Mouse (Mus musculus): ENCODE measurements around the gene Lpgat1. TPM values are rescaled to one million over a fixed set of nuclear protein-coding genes. Genes with fewer than 3 reads are reported as not detected.

The Lpgat1 gene
- polyA plus RNA-seq, 1 experiment from 2014 or later = 5.3 TPM

GRCm38 (mm10) chr1:191748431-191748830 is 30.8 kb downstream of the Lpgat1 start:
- H3K4me1 ChIP-seq (ENCODE audit: control insufficient read depth, low read depth, low read length) = no peaks in the 10 kb centered on the region
- H3K4me2 ChIP-seq (ENCODE audit: low read depth, low read length) = no peak overlapping the region
- no peak overlapping the region for H3K9ac ChIP-seq (ENCODE audit: low read depth, low read length)
- H3K9me3 ChIP-seq (replicated peaks; ENCODE audit: control insufficient read depth, low read length) = no peaks in the 10 kb centered on the region
- no peaks in the 10 kb centered on the region for H3K27me3 ChIP-seq (ENCODE audit: control insufficient read depth, insufficient read depth, low read depth, low read length)
- H3K4me3 ChIP-seq (ENCODE audit: low read depth, low read length) = no peak overlapping the region
- H3K27ac ChIP-seq (ENCODE audit: low read length) = no peak overlapping the region
- H3K36me3 ChIP-seq (ENCODE audit: control insufficient read depth, insufficient read depth) = no peaks in the 10 kb centered on the region
- 61% methylated on average over 1 of the region's 1 CpGs for WGBS (ENCODE audit: insufficient replicate concordance)
- no peak for ATAC-seq (ENCODE audit: low read depth)

DNA sequence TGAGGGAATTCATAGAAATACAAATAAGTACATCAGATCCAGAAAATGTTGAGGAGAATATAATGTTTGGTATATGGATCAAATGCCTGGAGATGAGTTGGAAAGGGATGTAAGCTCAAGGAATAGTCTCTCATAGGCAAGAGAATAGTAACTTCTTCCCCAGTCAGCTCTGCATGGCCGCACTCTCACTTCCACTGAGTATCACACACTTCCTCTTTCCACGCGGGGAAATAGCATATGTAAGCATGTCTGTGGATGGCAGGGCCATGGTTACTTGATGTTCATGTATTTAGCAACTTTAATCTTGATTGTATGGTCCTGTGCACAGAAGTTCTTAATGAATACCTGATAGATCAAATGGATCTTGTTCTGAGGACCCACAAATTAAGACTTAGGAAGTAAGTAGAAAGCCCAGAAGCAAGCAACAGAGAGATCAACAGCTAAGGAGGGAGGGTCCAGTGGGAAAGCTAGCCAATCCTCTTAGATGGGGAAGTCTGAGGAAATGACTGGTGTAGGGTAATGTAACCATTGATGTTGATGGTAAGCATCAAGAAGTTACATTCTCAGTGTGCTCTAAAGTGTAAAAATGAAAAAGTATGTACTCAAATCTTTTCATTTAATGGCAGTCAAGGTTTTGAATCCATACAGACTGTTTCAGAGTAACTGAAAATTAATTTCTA is 39.0 kb downstream of the Lpgat1 start:
- Histone ChIP-seq H3K4me1 (ENCODE audit: control insufficient read depth, low read depth, low read length) (no peaks in the 10 kb centered on the region), H3K4me2 (ENCODE audit: low read depth, low read length) (no peak overlapping the region), H3K36me3 (ENCODE audit: control insufficient read depth, insufficient read depth) (no peaks in the 10 kb centered on the region; the same call in 1 of the 2 replicates), H3K9ac (ENCODE audit: low read depth, low read length) (no peak overlapping the region), H3K27me3 (ENCODE audit: control insufficient read depth, insufficient read depth, low read depth, low read length) (no peaks in the 10 kb centered on the region), H3K9me3 (replicated peaks; ENCODE audit: control insufficient read depth, low read length) (no peaks in the 10 kb centered on the region), H3K27ac (ENCODE audit: low read length) (no peak overlapping the region), H3K4me3 (ENCODE audit: low read depth, low read length) (no peak overlapping the region)
- WGBS (ENCODE audit: insufficient replicate concordance) = 43% methylated on average over 3 of the region's 3 CpGs
- ATAC-seq (ENCODE audit: low read depth) = no peak

- Histone ChIP-seq H3K36me3 (ENCODE audit: control insufficient read depth, insufficient read depth) (peaks cover 5% of the 10 kb centered on the region), H3K4me2 (ENCODE audit: low read depth, low read length) (no peak overlapping the region), H3K4me1 (ENCODE audit: control insufficient read depth, low read depth, low read length) (no peaks in the 10 kb centered on the region), H3K9me3 (replicated peaks; ENCODE audit: control insufficient read depth, low read length) (no peaks in the 10 kb centered on the region), H3K4me3 (ENCODE audit: low read depth, low read length) (no peak overlapping the region), H3K27me3 (ENCODE audit: control insufficient read depth, insufficient read depth, low read depth, low read length) (no peaks in the 10 kb centered on the region), H3K27ac (ENCODE audit: low read length) (no peak overlapping the region), H3K9ac (ENCODE audit: low read depth, low read length) (no peak overlapping the region)
- WGBS (ENCODE audit: insufficient replicate concordance) = 63% methylated on average over 5 of the region's 5 CpGs
- ATAC-seq (ENCODE audit: low read depth) = no peak
Measured at GRCm38 (mm10) chr1:191774106-191774505, 56.5 kb downstream of the Lpgat1 start.

GRCm38 (mm10) chr1:191775116-191775515 is 57.5 kb downstream of the Lpgat1 start:
- Histone ChIP-seq H3K27me3 (ENCODE audit: control insufficient read depth, insufficient read depth, low read depth, low read length) (no peaks in the 10 kb centered on the region), H3K4me1 (ENCODE audit: control insufficient read depth, low read depth, low read length) (no peaks in the 10 kb centered on the region), H3K36me3 (ENCODE audit: control insufficient read depth, insufficient read depth) (peaks cover 5% of the 10 kb centered on the region), H3K4me2 (ENCODE audit: low read depth, low read length) (no peak overlapping the region), H3K9ac (ENCODE audit: low read depth, low read length) (no peak overlapping the region), H3K27ac (ENCODE audit: low read length) (no peak overlapping the region), H3K4me3 (ENCODE audit: low read depth, low read length) (no peak overlapping the region), H3K9me3 (replicated peaks; ENCODE audit: control insufficient read depth, low read length) (no peaks in the 10 kb centered on the region)
- WGBS (ENCODE audit: insufficient replicate concordance) = 63% methylated on average over 8 of the region's 8 CpGs
- no peak for ATAC-seq (ENCODE audit: low read depth)

DNA sequence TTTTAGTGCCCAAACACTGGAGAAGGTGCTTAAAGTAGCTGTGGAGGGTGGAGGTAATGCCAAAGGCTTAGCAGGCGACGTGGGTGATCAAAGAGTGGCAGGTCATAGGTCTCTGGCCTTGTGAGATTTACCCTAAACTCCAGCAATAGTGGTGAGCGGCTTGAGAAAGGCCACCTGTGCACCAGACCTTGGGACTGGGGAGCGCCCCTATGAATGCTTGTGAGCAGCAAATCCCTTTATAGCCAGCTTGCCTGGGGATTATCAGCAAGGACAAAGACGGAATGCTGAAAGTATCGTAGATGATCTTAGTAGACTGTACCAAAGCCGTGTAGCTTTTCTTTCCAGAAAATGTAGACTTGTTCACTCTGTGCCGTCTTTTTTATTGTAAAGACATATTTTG is 59.9 kb downstream of the Lpgat1 start:
- Histone ChIP-seq H3K27me3 (ENCODE audit: control insufficient read depth, insufficient read depth, low read depth, low read length) (no peaks in the 10 kb centered on the region), H3K4me2 (ENCODE audit: low read depth, low read length) (no peak overlapping the region), H3K9me3 (replicated peaks; ENCODE audit: control insufficient read depth, low read length) (no peaks in the 10 kb centered on the region), H3K27ac (ENCODE audit: low read length) (no peak overlapping the region), H3K36me3 (ENCODE audit: control insufficient read depth, insufficient read depth) (peaks cover 5% of the 10 kb centered on the region), H3K4me1 (ENCODE audit: control insufficient read depth, low read depth, low read length) (no peaks in the 10 kb centered on the region), H3K9ac (ENCODE audit: low read depth, low read length) (no peak overlapping the region), H3K4me3 (ENCODE audit: low read depth, low read length) (no peak overlapping the region)
- no peak for ATAC-seq (ENCODE audit: low read depth)
- 65% methylated on average over 8 of the region's 8 CpGs for WGBS (ENCODE audit: insufficient replicate concordance)

GRCm38 (mm10) chr1:191780470-191780869 is 62.8 kb downstream of the Lpgat1 start:
- H3K4me1 ChIP-seq (ENCODE audit: control insufficient read depth, low read depth, low read length) = no peaks in the 10 kb centered on the region
- H3K36me3 ChIP-seq (ENCODE audit: control insufficient read depth, insufficient read depth) = 0 out of 2 replicates have a peak, but pooled peaks cover 2% of the 10 kb centered on the region
- no peaks in the 10 kb centered on the region for H3K27me3 ChIP-seq (ENCODE audit: control insufficient read depth, insufficient read depth, low read depth, low read length)
- H3K9me3 ChIP-seq (replicated peaks; ENCODE audit: control insufficient read depth, low read length) = no peaks in the 10 kb centered on the region
- no peak overlapping the region for H3K4me3 ChIP-seq (ENCODE audit: low read depth, low read length)
- H3K9ac ChIP-seq (ENCODE audit: low read depth, low read length) = no peak overlapping the region
- no peak overlapping the region for H3K4me2 ChIP-seq (ENCODE audit: low read depth, low read length)
- ATAC-seq (ENCODE audit: low read depth) = no peak
- no peak overlapping the region for H3K27ac ChIP-seq (ENCODE audit: low read length)
- 74% methylated on average over 1 of the region's 1 CpGs for WGBS (ENCODE audit: insufficient replicate concordance)

DNA sequence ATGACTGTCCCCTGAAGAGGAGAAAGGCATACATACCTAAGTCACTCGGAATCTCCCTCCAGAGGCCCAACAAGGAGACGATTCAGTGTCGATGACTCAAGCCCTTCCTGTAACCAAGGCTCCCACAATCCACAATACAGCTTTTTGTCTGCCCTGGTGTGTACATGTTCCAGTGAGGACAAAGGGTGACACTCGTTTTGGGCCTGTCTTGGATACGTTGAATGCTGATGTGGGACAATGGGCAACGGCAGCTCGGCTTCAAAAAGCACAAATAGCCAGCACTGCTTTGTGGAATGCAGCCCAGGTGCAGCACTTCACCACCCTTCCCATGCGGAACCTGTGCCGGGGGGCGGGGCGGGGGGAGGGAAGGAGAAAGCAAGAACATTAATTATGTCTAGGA is 67.5 kb downstream of the Lpgat1 start:
- Histone ChIP-seq H3K4me3 (ENCODE audit: low read depth, low read length) (no peak overlapping the region), H3K27ac (ENCODE audit: low read length) (no peak overlapping the region), H3K4me2 (ENCODE audit: low read depth, low read length) (no peak overlapping the region), H3K4me1 (ENCODE audit: control insufficient read depth, low read depth, low read length) (no peaks in the 10 kb centered on the region), H3K36me3 (ENCODE audit: control insufficient read depth, insufficient read depth) (no peaks in the 10 kb centered on the region), H3K9me3 (replicated peaks; ENCODE audit: control insufficient read depth, low read length) (no peaks in the 10 kb centered on the region), H3K27me3 (ENCODE audit: control insufficient read depth, insufficient read depth, low read depth, low read length) (no peaks in the 10 kb centered on the region), H3K9ac (ENCODE audit: low read depth, low read length) (no peak overlapping the region)
- 65% methylated on average over 11 of the region's 11 CpGs for WGBS (ENCODE audit: insufficient replicate concordance)
- no peak for ATAC-seq (ENCODE audit: low read depth)

GRCm38 (mm10) chr1:191786255-191786654 is 68.6 kb downstream of the Lpgat1 start:
- Histone ChIP-seq H3K36me3 (ENCODE audit: control insufficient read depth, insufficient read depth) (no peaks in the 10 kb centered on the region), H3K4me2 (ENCODE audit: low read depth, low read length) (no peak overlapping the region), H3K27me3 (ENCODE audit: control insufficient read depth, insufficient read depth, low read depth, low read length) (no peaks in the 10 kb centered on the region), H3K4me1 (ENCODE audit: control insufficient read depth, low read depth, low read length) (no peaks in the 10 kb centered on the region), H3K9me3 (replicated peaks; ENCODE audit: control insufficient read depth, low read length) (no peaks in the 10 kb centered on the region), H3K9ac (ENCODE audit: low read depth, low read length) (no peak overlapping the region), H3K4me3 (ENCODE audit: low read depth, low read length) (no peak overlapping the region), H3K27ac (ENCODE audit: low read length) (no peak overlapping the region)
- ATAC-seq (ENCODE audit: low read depth) = no peak
- 53% methylated on average over 6 of the region's 6 CpGs for WGBS (ENCODE audit: insufficient replicate concordance)

DNA sequence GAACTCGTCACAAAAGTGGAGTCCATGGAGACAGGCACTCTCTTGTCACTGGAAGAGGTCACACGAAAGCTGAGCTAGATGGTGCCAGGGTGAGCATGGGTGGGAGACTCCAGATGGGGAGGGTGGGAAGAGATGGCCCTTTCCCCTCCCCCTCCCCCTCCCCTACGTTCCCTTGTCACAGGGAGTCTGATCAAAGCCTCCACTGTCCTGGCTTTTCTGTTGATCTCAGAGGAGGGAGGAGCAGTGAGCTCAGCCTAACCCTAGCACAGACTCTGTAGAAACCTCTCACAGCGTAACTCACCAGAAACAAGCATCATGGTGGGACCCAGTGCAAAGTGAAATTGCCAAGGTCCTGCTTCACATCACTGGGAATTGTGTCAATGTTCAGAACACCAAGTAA is 69.7 kb downstream of the Lpgat1 start:
- Histone ChIP-seq H3K4me3 (ENCODE audit: low read depth, low read length) (no peak overlapping the region), H3K36me3 (ENCODE audit: control insufficient read depth, insufficient read depth) (no peaks in the 10 kb centered on the region), H3K9ac (ENCODE audit: low read depth, low read length) (no peak overlapping the region), H3K27me3 (ENCODE audit: control insufficient read depth, insufficient read depth, low read depth, low read length) (no peaks in the 10 kb centered on the region), H3K4me2 (ENCODE audit: low read depth, low read length) (no peak overlapping the region), H3K4me1 (ENCODE audit: control insufficient read depth, low read depth, low read length) (no peaks in the 10 kb centered on the region), H3K9me3 (replicated peaks; ENCODE audit: control insufficient read depth, low read length) (no peaks in the 10 kb centered on the region), H3K27ac (ENCODE audit: low read length) (no peak overlapping the region)
- ATAC-seq (ENCODE audit: low read depth) = no peak
- 34% methylated on average over 4 of the region's 4 CpGs for WGBS (ENCODE audit: insufficient replicate concordance)

Data from liver, embryonic 16.5 days (tissue).